Mouse (Mus musculus) adrenal gland, adult 2 months (tissue): Measurements from ENCODE around the gene Jchain. TPM values are rescaled to one million over a fixed set of nuclear protein-coding genes. Genes with fewer than 3 reads are reported as not detected.

Experiments used
- DNase-seq: peaks from one replicate; pipeline ENCODE4 v3.0.0; 2021
- polyA plus RNA-seq: library from polyadenylated mRNA; depleted of rRNA; stranded (reverse); fragments of >200 nt; gene quantifications from 2 replicates; pipeline ENCODE4 v1.2.3, GENCODE M21; 2012; rRNA removed
- total RNA-seq, 2 experiments: library from RNA; stranded (reverse); gene quantifications; 2 replicates each; pipeline ENCODE4 v1.2.3; 2021

The Jchain gene
- total and polyA plus RNA-seq, 3 experiments, result 0.20 to 0.43 (median 0.41) TPM

DNA sequence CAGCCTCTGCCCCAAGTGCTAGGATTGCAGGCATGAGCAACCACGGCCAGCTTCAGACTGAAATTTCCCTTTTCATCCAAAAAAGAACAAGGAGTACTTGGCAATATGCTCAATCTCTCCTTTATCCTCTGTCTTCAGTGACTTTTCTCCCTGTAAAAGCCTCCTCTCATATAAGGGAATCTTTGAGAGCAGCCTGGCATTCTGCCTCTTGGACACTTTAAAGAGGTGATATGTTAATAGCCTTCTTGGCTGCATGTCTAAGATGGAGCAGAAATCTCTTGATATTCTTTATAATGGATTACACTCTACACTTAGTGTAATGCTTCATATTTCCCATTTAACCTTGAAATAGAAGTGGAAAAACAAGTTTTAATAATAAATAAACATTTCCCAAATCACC lies 3.2 kb upstream of the Jchain start:
- no peak for DNase-seq

DNA sequence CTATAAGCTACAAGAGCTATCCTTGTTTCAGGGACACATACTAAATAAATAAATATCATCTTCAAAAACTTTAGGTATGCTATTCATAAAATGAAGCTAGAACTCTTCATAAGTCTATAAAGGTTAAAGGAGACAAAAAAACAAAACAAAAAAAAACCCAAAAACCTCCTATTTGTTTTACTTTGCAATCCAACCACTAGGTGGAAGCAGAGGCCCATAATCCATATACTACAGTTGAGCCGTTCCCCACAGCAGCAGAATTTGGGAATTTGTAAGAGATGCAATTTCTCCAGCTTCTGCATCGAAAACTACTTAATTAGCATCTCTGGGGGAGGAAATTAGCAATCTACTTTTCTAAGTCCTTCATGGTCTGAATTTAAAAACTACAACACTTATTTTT lies 8.5 kb downstream of the Jchain start:
- peak; percentile 20 for DNase-seq

DNA sequence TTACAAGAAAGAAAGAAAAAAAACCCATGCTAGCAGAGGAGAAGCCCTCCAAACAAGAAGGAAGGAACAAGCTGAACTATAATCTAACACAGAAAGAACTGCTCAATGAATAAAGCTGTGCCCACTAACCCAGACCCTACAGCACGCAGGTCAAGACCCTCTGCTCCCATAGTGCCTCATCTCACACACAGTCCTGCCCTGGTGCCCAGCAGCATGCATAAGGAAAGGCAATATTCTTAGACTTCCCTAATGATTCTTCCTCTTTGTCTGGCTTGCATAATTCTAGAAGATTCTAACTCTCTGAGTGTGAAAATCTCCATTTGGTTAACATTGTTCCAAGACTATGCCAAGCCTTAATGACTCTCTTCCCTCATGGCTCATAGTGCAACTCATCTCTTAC lies 18.7 kb downstream of the Jchain start:
- DNase-seq, result no peak

DNA sequence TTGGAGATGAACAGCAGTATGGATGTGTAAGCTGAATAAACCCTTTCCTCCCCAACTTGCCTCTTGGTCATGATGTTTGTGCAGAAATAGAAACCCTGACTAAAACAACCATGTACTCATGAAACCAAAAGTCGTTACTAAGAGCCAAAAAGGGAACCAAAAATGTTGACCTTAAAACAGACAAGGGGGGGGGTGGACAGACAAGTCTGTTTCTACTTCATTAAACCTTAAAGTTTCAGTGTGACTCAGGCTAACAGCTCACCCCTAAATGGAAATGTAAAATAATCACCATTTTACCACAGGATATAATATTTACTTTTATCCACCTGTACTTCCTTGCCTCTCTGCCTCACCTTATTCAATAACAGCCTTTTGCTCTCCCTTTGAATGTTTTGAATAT lies 19.1 kb downstream of the Jchain start:
- no peak for DNase-seq

DNA sequence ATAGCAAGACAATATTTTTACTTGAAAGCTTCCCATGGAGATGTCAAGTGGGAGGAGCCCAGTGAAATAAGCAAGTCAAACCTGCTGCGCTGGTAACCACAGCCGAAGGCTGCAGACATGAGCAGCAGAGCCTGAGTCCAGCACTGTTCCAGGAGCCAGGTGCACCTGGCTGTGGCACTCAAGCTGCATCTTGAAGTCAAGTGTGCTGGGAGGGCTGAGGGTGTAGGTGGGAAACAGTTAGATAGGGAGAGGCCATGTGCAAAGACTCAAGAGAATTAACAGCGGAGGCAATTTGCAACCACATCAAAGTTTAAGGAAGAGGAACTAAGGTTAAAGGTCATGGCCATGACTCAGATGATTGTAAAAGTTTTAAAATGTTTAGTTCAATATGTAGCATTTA lies 27.9 kb downstream of the Jchain start:
- no peak for DNase-seq

DNA sequence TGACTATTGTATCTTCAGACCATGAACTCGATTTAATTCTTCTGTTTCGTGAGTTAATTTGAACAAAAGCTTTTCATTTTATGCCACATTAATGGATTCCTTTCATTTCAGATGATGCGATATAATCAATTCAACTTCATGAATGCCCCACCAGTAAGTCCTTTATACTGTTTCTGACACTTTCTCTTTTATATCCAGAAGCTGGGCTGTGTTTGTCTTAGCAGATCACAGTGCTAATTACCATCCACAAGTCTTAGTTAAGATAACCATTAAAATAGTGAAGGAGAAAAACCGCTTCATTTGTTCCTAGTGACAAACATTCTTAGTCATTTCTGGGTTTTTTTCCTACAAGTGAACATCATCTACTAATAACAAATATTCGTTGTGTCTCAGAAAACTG lies 36.6 kb downstream of the Jchain start:
- DNase-seq, result no peak

DNA sequence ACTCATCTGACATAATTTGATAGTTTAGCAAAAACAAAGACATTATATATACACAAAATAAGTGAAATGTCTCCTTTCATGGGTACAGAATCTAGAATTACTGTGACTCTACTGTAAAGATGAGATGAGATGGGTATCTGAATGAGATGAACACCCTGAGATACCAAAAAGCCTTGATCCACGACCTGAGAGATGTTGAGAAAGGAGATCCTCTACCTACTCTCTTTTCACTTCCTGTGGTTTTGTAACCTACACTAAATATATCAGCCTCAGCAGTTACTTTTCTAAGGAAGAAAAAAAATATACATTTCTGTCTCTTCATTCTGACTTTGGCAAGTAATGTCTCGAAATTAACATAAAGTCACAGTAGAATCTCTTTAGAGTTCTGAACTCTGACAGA lies 38.7 kb downstream of the Jchain start:
- DNase-seq, result no peak

DNA sequence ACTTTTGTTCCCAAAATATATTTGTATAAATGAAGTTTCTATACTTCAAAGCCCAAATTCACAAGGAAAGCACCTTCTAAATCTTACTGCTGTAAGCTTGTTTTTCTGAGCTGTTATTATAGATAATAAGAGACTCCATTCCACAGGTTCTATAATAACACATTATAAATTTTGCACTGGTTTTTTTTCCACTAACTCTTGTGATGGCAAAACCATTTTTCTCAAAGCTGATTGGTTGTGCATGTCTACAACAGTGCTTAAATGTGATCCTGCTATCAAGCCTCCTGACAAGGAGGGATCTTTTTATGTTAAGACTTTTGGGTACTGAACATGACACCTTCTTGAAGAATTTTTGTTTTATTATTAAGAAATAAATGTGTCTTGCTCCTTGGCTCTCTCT lies 40.0 kb downstream of the Jchain start, which contains the start of gene Enam:
Enam (plus strand) TSS at position 301 of the 400 bp plus-strand sequence.
- DNase-seq, result no peak

Other genes with a start within 250 kb of the Jchain start
- gene Prol1, start 210.6 kb downstream of the Jchain start, total RNA-seq, result not detected
- not detected in 2 replicates for gene Prol1, start 210.6 kb downstream of the Jchain start, polyA plus RNA-seq
- gene Amtn, start 151.8 kb downstream of the Jchain start, total RNA-seq, result not detected
- not detected in 2 replicates for gene Amtn, start 151.8 kb downstream of the Jchain start, polyA plus RNA-seq
- gene Ambn, start 71.9 kb downstream of the Jchain start, total RNA-seq, result not detected
- not detected in 2 replicates for gene Ambn, start 71.9 kb downstream of the Jchain start, polyA plus RNA-seq
- not detected for gene Enam, start 39.9 kb downstream of the Jchain start, total RNA-seq
- not detected in 2 replicates for gene Enam, start 39.9 kb downstream of the Jchain start, polyA plus RNA-seq
- gene Utp3, start 26.6 kb upstream of the Jchain start, total RNA-seq, result 10 to 100 TPM; 31.7 to 40.4 TPM
- gene Utp3, start 26.6 kb upstream of the Jchain start, polyA plus RNA-seq, result 4.0 and 6.9 TPM in 2 replicates
- gene Rufy3, start 37.1 kb upstream of the Jchain start, total RNA-seq, result 10 to 100 TPM; 26.3 to 29.6 TPM
- 8.3 and 10.2 TPM in 2 replicates for gene Rufy3, start 37.1 kb upstream of the Jchain start, polyA plus RNA-seq
- 100 to 1,000 TPM; 123 to 142 TPM for gene Grsf1, start 148.3 kb upstream of the Jchain start, total RNA-seq
- gene Grsf1, start 148.3 kb upstream of the Jchain start, polyA plus RNA-seq, result 118 and 135 TPM in 2 replicates
- gene Mob1b, start 193.0 kb upstream of the Jchain start, total RNA-seq, result 10 to 100 TPM; 32.9 to 36.3 TPM
- gene Mob1b, start 193.0 kb upstream of the Jchain start, polyA plus RNA-seq, result 4.7 and 8.6 TPM in 2 replicates
- 1 to 10 TPM; 2.6 to 4.2 TPM for gene Dck, start 237.1 kb upstream of the Jchain start, total RNA-seq
- 2.5 and 3.4 TPM in 2 replicates for gene Dck, start 237.1 kb upstream of the Jchain start, polyA plus RNA-seq